Mouse (Mus musculus) lung, embryonic 16.5 days (tissue): ENCODE results near the gene Tnc. TPM values are rescaled to one million over a fixed set of nuclear protein-coding genes. Genes with fewer than 3 reads are reported as not detected.
A peak's percentile ranks its signal among the peaks of the same experiment; 100 is the strongest.

Source experiments
- ATAC-seq: fragments of 200-750 bp; cut with Nextera tagmentation; 2 replicates; pipeline ENCODE4 v1.8.0; 2017; ENCODE audit warnings: low read depth, mild to moderate bottlenecking, moderate library complexity
- H3K27ac ChIP-seq: fragments of 300-500 bp; sonication (generic); 2 replicates; pipeline ENCODE4 v1.5.1; 2014; ENCODE audit warnings: mild to moderate bottlenecking, control low read depth, low read length
- H3K27me3 ChIP-seq: fragments of 300-500 bp; sonication (generic); 2 replicates; pipeline ENCODE4 v1.6.1; 2014; ENCODE audit warnings: low read depth, low read length, mixed read lengths; ENCODE audit not compliant: control insufficient read depth, insufficient read depth
- H3K36me3 ChIP-seq: fragments of 300-500 bp; sonication (generic); 2 replicates; pipeline ENCODE4 v1.6.1; 2014; ENCODE audit warnings: low read length; ENCODE audit not compliant: control insufficient read depth, insufficient read depth
- H3K4me1 ChIP-seq: fragments of 300-500 bp; sonication (generic); replicated peaks from 2 replicates; pipeline ENCODE4 v1.6.1; 2014; ENCODE audit warnings: low read length, mixed read lengths; ENCODE audit not compliant: control insufficient read depth, insufficient read depth
- H3K4me2 ChIP-seq: fragments of 300-500 bp; sonication (generic); 2 replicates; pipeline ENCODE4 v1.6.1; 2014; ENCODE audit warnings: low read depth, low read length, control low read depth
- H3K4me3 ChIP-seq: fragments of 300-500 bp; sonication (generic); 2 replicates; pipeline ENCODE4 v1.5.1; 2014; ENCODE audit warnings: mild to moderate bottlenecking, low read length, control low read depth
- H3K9ac ChIP-seq: fragments of 300-500 bp; sonication (generic); 2 replicates; pipeline ENCODE4 v1.6.1; 2014; ENCODE audit warnings: low read length, control low read depth
- H3K9me3 ChIP-seq: fragments of 300-500 bp; sonication (generic); 2 replicates; pipeline ENCODE4 v1.6.1; 2016; ENCODE audit warnings: low read length; ENCODE audit not compliant: control insufficient read depth
- WGBS: fragments of 180-500 bp; shearing (Covaris S2); extraction: QIAGEN DNeasy Blood & Tissue Kit; methylation state at CpG from one replicate; pipeline ENCODE4 v1.1.7; 2014; 5-methylcytosine and 5-hydroxymethylcytosine counted together
- polyA plus RNA-seq: library from polyadenylated mRNA; unstranded; fragments of >200 nt; fragmentation: Nextera tagmentation; extraction: Ambion mirVana; gene quantifications from 2 replicates; pipeline ENCODE4 v1.2.1, GENCODE M21; 2015

The Tnc gene
- polyA plus RNA-seq, 1 experiment from 2014 or later, result 45.2 TPM

DNA sequence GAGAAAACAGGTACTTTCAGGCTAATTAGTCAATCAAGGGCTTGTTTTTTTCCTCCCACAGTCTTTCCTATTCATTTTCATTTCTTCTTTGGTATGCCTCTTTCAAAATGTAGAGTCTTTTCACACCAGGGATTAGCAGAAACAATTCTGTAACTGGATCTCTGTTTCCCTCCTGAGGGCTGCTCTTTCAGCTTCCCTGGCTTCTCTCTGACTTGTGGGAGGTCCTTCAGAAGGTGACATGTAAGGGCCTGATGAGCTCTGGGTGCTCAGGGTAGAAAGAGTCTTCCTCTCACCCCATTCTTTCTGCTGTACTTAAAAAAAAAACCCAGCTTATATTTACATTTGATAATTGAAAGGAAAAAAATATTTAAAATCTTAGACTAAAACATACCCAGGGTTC lies 60.2 kb downstream of the Tnc start:
- Histone ChIP-seq H3K4me2 (no peak overlapping the region), H3K9me3 (no peaks in the 10 kb centered on the region), H3K4me1 (peaks cover 28% of the 10 kb centered on the region), H3K27ac (peak overlapping the region; percentile 81), H3K9ac (no peak overlapping the region), H3K4me3 (no peak overlapping the region), H3K27me3 (no peaks in the 10 kb centered on the region), H3K36me3 (no peaks in the 10 kb centered on the region)
- ATAC-seq, result no peak

DNA sequence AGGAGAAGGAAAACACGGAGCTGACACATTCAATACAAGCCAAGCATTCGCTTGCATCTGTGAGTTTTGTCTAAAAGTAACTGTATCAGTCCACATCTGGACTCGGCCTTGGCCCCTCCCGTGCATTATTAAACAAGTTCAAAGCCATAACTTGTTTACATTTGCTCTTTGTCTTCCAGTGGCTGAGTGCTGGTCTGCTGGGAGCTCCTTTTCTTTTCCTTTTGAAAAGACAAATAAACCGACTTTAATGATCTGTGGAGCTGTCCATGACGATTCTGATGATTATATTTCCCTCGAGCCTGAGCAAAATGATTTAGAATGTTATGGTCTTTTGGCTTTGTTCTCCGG lies 63.7 kb downstream of the Tnc start:
- Histone ChIP-seq H3K36me3 (no peaks in the 10 kb centered on the region), H3K4me2 (peak overlapping the region; percentile 12; the same call in 1 of the 2 replicates), H3K4me3 (no peak overlapping the region), H3K9me3 (no peaks in the 10 kb centered on the region), H3K27ac (peak overlapping the region; percentile 54), H3K27me3 (no peaks in the 10 kb centered on the region), H3K9ac (no peak overlapping the region), H3K4me1 (peaks cover 37% of the 10 kb centered on the region)
- 13% methylated on average over 8 of the region's 8 CpGs for WGBS
- peak; percentile 75 for ATAC-seq

DNA sequence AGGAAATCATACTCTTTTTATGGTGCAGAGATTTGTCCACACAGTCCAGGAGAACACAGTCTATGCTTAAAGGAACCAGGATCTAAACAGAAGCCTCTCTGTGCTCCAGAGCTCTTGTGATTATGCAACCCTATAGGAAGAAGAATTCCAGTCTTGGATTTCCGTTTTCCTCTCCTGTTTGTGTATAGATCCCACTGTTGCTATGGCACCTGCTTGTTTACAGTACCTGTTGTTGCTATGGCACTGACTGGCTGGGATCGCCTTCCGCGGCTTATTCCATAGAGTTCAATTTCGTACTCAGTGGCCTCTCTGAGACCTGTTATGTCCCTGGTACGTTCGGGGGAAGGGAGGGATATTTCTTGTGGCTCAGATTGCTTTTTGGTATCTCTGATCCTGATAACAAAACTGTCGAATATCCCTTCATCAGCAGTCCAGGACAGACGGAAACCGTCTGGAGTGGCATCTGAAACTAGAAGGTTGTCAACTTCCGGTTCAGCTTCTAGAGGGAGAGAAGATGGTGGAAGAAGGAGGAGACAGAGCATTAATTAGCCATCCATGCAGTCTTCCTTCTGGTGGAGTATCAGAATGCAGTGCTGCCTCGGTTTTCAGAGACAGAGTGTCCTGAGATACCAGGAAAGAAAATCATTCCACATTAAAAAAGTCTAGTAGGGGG lies 64.3 kb downstream of the Tnc start:
- 20% methylated on average over 12 of the region's 12 CpGs for WGBS
- Histone ChIP-seq H3K4me2 (peak overlapping the region; percentile 12; the same call in 1 of the 2 replicates), H3K9me3 (no peaks in the 10 kb centered on the region), H3K27ac (peak overlapping the region; percentile 54), H3K4me3 (no peak overlapping the region), H3K27me3 (no peaks in the 10 kb centered on the region), H3K4me1 (peaks cover 37% of the 10 kb centered on the region), H3K9ac (no peak overlapping the region), H3K36me3 (no peaks in the 10 kb centered on the region)
- ATAC-seq, result peak; percentile 5; the same call in 1 of the 2 replicates

DNA sequence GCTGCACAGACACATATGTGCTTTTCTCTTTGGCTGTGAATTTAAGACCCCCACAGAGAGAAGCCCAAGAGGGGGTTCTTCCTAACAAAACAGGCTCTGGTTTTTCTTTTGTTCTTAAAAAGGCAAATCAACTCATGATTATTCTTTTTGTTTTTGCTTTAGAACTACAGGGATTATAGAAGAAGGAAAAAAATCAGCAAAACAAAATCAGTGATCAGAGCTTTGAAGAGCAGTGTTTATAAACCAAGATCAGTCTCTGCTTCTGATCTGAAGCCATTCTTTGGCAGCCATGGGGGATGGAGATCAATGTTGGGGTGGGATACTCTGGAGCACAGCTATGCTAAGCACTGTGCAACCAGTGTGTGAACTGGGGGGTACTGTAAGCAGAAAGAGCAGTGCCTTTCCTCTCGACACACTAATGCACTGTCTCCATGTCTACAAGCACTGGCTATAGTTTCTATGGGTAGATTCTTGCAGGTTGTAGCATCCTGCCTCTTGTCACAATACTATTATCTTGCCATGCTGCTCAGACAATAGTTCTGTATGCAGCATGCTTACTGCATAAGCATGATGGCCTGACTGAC lies 66.5 kb downstream of the Tnc start:
- Histone ChIP-seq H3K4me1 (peaks cover 24% of the 10 kb centered on the region), H3K9me3 (no peaks in the 10 kb centered on the region), H3K9ac (no peak overlapping the region), H3K27me3 (no peaks in the 10 kb centered on the region), H3K4me2 (no peak overlapping the region), H3K27ac (no peak overlapping the region; the same call in 1 of the 2 replicates), H3K36me3 (no peaks in the 10 kb centered on the region), H3K4me3 (no peak overlapping the region)
- peak; percentile 31; the same call in 1 of the 2 replicates for ATAC-seq
- 31% methylated on average over 1 of the region's 1 CpGs for WGBS

DNA sequence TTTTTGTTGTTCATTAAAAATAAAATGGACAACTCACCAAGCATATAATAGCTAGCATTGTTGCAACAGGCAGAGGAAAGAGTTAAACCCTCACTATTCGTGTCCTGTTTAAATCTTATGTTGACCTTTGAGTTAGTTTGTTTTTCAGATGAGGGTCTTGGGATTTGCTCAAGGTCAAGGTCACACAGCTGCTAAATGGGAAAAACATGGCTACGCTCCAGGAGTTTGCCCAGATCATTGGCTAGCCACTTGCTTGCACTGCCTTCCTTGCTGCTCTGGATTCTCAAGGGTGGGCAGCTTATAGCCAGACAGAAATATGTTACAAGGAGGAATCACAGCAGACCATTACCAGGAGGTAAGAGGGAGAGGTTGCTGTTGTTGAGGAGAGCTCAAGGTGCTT lies 67.2 kb downstream of the Tnc start:
- no peak overlapping the region for H3K4me2 ChIP-seq
- H3K27me3 ChIP-seq, result no peaks in the 10 kb centered on the region
- H3K4me3 ChIP-seq, result no peak overlapping the region
- no peak overlapping the region for H3K27ac ChIP-seq
- H3K9me3 ChIP-seq, result no peaks in the 10 kb centered on the region
- H3K9ac ChIP-seq, result no peak overlapping the region
- H3K36me3 ChIP-seq, result no peaks in the 10 kb centered on the region
- ATAC-seq, result no peak
- peaks cover 24% of the 10 kb centered on the region for H3K4me1 ChIP-seq
- 31% methylated on average over 2 of the region's 2 CpGs for WGBS

- no peaks in the 10 kb centered on the region for H3K36me3 ChIP-seq
- no peak overlapping the region for H3K27ac ChIP-seq
- H3K9ac ChIP-seq, result no peak overlapping the region
- H3K9me3 ChIP-seq, result no peaks in the 10 kb centered on the region
- no peak overlapping the region for H3K4me3 ChIP-seq
- ATAC-seq, result no peak
- H3K4me1 ChIP-seq, result no peaks in the 10 kb centered on the region
- H3K4me2 ChIP-seq, result no peak overlapping the region
- WGBS, result 93% methylated on average over 2 of the region's 2 CpGs
- no peaks in the 10 kb centered on the region for H3K27me3 ChIP-seq
Measured at GRCm38 (mm10) chr4:63972536-63972935, 74.3 kb downstream of the Tnc start.

- 79% methylated on average over 1 of the region's 1 CpGs for WGBS
Measured at GRCm38 (mm10) chr4:63971762-63972161, 75.1 kb downstream of the Tnc start.

GRCm38 (mm10) chr4:63970925-63971324 lies 75.9 kb downstream of the Tnc start:
- no peak overlapping the region for H3K4me3 ChIP-seq
- no peak overlapping the region for H3K27ac ChIP-seq
- no peak for ATAC-seq
- H3K4me1 ChIP-seq, result no peaks in the 10 kb centered on the region
- no peaks in the 10 kb centered on the region for H3K9me3 ChIP-seq
- no peak overlapping the region for H3K4me2 ChIP-seq
- WGBS, result 81% methylated on average over 4 of the region's 4 CpGs
- no peak overlapping the region for H3K9ac ChIP-seq
- no peaks in the 10 kb centered on the region; the same call in 1 of the 2 replicates for H3K36me3 ChIP-seq
- no peaks in the 10 kb centered on the region for H3K27me3 ChIP-seq

More at GRCm38 (mm10) chr4:63971762-63972161, 75.1 kb downstream of the Tnc start:
- H3K4me2 ChIP-seq, result no peak overlapping the region
- no peaks in the 10 kb centered on the region for H3K9me3 ChIP-seq
- H3K36me3 ChIP-seq, result no peaks in the 10 kb centered on the region
- no peak overlapping the region for H3K4me3 ChIP-seq
- no peak for ATAC-seq
- H3K27ac ChIP-seq, result no peak overlapping the region
- H3K9ac ChIP-seq, result no peak overlapping the region
- H3K27me3 ChIP-seq, result no peaks in the 10 kb centered on the region
- no peaks in the 10 kb centered on the region for H3K4me1 ChIP-seq

DNA sequence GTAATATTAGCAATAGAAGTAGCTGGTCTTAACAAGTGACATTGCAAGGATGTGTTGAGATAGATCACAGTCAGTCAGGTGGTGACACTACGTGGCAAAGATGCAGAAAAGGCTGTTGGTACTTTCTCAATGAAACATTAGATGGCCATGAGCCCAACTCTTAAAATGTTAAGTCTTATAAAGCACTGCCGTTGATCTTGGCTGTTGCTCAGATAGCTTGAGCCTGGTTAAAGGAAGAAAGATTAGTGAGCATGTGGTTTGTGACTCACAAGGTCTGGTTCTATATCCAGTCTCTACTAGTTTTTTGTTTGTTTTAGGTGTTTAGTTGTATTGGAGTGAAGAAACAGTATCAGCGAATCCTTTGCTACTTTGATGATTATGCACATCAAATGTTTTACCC lies 76.9 kb downstream of the Tnc start:
- 80% methylated on average over 3 of the region's 3 CpGs for WGBS
- no peak overlapping the region for H3K4me2 ChIP-seq
- no peaks in the 10 kb centered on the region; the same call in 1 of the 2 replicates for H3K36me3 ChIP-seq
- H3K9me3 ChIP-seq, result no peaks in the 10 kb centered on the region
- ATAC-seq, result no peak
- H3K27ac ChIP-seq, result no peak overlapping the region
- H3K9ac ChIP-seq, result no peak overlapping the region
- no peak overlapping the region for H3K4me3 ChIP-seq
- H3K27me3 ChIP-seq, result no peaks in the 10 kb centered on the region
- no peaks in the 10 kb centered on the region for H3K4me1 ChIP-seq
